Mouse (Mus musculus): Measurements from ENCODE around the gene D5Ertd579e. TPM values are rescaled to one million over a fixed set of nuclear protein-coding genes. Genes with fewer than 3 reads are reported as not detected.
A peak's percentile ranks its signal among the peaks of the same experiment; 100 is the strongest.

D5Ertd579e gene
- polyA plus RNA-seq, 1 experiment, result 27.4 TPM

- H3K4me3 ChIP-seq (ENCODE audit: low read depth, low read length), result no peak overlapping the region
- H3K27me3 ChIP-seq (ENCODE audit: control insufficient read depth, insufficient read depth, low read length), result no peaks in the 10 kb centered on the region
- TF ChIP-seq CTCF (IDR thresholded peaks at IDR 0.05; ENCODE audit: extremely low read depth, insufficient read length, insufficient replicate concordance, low read depth, low read length), result no peak
- TF ChIP-seq POLR2A (IDR thresholded peaks at IDR 0.05; ENCODE audit: low read depth, low read length), result no peak
- 82% methylated on average over 10 of the region's 10 CpGs for WGBS
- peaks cover 38% of the 10 kb centered on the region for H3K4me1 ChIP-seq (ENCODE audit: control insufficient read depth, insufficient read depth, insufficient read length, low read length)
- H3K27ac ChIP-seq (ENCODE audit: insufficient read depth, low read depth, low read length), result peak overlapping the region; percentile 32
- peaks cover 8% of the 10 kb centered on the region for H3K36me3 ChIP-seq (ENCODE audit: control insufficient read depth, insufficient read depth, low read length)
Observed at GRCm38 (mm10) chr5:36562791-36563445, 132.9 kb downstream of the D5Ertd579e start.

GRCm38 (mm10) chr5:36561509-36561908 lies 134.3 kb downstream of the D5Ertd579e start:
- Histone ChIP-seq H3K27ac (ENCODE audit: insufficient read depth, low read depth, low read length) (no peak overlapping the region), H3K4me1 (ENCODE audit: control insufficient read depth, insufficient read depth, insufficient read length, low read length) (peaks cover 35% of the 10 kb centered on the region), H3K27me3 (ENCODE audit: control insufficient read depth, insufficient read depth, low read length) (no peaks in the 10 kb centered on the region), H3K36me3 (ENCODE audit: control insufficient read depth, insufficient read depth, low read length) (peaks cover 8% of the 10 kb centered on the region), H3K4me3 (ENCODE audit: low read depth, low read length) (no peak overlapping the region)
- 86% methylated on average over 4 of the region's 4 CpGs for WGBS
- no peak for TF ChIP-seq CTCF (IDR thresholded peaks at IDR 0.05; ENCODE audit: extremely low read depth, insufficient read length, insufficient replicate concordance, low read depth, low read length)
- TF ChIP-seq POLR2A (IDR thresholded peaks at IDR 0.05; ENCODE audit: low read depth, low read length), result no peak

- H3K27ac ChIP-seq (ENCODE audit: insufficient read depth, low read depth, low read length), result peak overlapping the region; percentile 99
- H3K4me1 ChIP-seq (ENCODE audit: control insufficient read depth, insufficient read depth, insufficient read length, low read length), result peaks cover 35% of the 10 kb centered on the region
- H3K27me3 ChIP-seq (ENCODE audit: control insufficient read depth, insufficient read depth, low read length), result no peaks in the 10 kb centered on the region
- WGBS, result 42% methylated on average over 4 of the region's 4 CpGs
- no peak for TF ChIP-seq CTCF (IDR thresholded peaks at IDR 0.05; ENCODE audit: extremely low read depth, insufficient read length, insufficient replicate concordance, low read depth, low read length)
- TF ChIP-seq POLR2A (IDR thresholded peaks at IDR 0.05; ENCODE audit: low read depth, low read length), result no peak
- H3K36me3 ChIP-seq (ENCODE audit: control insufficient read depth, insufficient read depth, low read length), result peaks cover 6% of the 10 kb centered on the region
- no peak overlapping the region for H3K4me3 ChIP-seq (ENCODE audit: low read depth, low read length)
Observed at GRCm38 (mm10) chr5:36560490-36560889, 135.3 kb downstream of the D5Ertd579e start.

DNA sequence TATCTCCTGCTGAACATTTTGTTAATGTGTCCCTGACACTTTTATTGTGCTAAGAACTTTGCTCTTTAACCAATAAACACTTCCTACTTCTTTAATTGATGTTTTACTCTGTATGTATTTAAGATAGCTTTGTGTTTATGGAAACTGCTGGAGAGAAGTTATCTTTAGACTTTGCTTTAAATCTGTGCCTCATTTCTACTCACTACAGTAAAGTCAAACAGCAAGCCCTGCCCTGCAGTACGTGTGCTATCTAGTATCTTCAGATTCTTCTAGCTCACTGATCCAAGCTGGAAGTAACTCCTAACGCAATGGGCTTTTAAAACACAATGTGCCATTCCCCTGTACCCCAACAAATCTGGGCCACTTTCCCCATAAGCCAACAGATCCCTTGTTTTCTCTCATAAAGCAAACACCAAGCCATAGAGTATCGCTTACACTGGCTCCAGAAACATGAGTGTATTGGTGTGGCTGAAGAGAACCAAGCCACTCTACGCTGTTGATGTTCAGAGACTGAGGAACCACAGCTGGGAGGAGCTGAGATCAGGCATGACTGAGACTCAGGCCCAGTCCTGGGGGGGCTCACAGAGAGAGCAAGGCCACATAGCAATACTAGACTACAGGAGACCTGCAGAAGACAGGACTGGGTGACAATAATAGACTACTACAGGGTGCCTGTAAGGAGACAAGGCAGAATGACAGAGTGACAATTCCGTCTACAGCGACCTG lies 136.2 kb downstream of the D5Ertd579e start:
- Histone ChIP-seq H3K27me3 (ENCODE audit: control insufficient read depth, insufficient read depth, low read length) (no peaks in the 10 kb centered on the region), H3K4me1 (ENCODE audit: control insufficient read depth, insufficient read depth, insufficient read length, low read length) (peaks cover 35% of the 10 kb centered on the region), H3K27ac (ENCODE audit: insufficient read depth, low read depth, low read length) (peak overlapping the region; percentile 99), H3K4me3 (ENCODE audit: low read depth, low read length) (no peak overlapping the region), H3K36me3 (ENCODE audit: control insufficient read depth, insufficient read depth, low read length) (peaks cover 6% of the 10 kb centered on the region)
- WGBS, result 27% methylated on average over 6 of the region's 6 CpGs
- no peak for TF ChIP-seq POLR2A (IDR thresholded peaks at IDR 0.05; ENCODE audit: low read depth, low read length)
- no peak for TF ChIP-seq CTCF (IDR thresholded peaks at IDR 0.05; ENCODE audit: extremely low read depth, insufficient read length, insufficient replicate concordance, low read depth, low read length)

DNA sequence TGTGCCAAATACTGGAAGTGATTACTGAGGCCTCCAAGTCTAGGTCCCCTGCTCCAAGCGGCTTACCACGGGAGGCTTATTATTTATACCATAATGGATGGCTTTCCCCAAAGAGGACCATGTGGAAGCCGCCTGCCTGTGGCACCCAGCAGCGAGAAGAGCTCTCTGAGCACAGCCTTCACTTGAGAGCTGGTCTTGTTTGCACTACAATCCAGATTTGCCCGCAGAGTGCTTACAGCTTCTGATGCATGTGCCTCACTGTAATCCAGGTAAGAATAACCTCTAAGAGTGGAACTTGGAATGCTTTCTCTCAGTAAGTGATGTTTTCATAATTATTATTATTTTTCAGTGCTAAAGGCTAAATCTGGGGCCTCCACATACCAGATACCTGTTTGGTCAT lies 136.7 kb downstream of the D5Ertd579e start:
- TF ChIP-seq POLR2A (IDR thresholded peaks at IDR 0.05; ENCODE audit: low read depth, low read length), result no peak
- TF ChIP-seq CTCF (IDR thresholded peaks at IDR 0.05; ENCODE audit: extremely low read depth, insufficient read length, insufficient replicate concordance, low read depth, low read length), result no peak

DNA sequence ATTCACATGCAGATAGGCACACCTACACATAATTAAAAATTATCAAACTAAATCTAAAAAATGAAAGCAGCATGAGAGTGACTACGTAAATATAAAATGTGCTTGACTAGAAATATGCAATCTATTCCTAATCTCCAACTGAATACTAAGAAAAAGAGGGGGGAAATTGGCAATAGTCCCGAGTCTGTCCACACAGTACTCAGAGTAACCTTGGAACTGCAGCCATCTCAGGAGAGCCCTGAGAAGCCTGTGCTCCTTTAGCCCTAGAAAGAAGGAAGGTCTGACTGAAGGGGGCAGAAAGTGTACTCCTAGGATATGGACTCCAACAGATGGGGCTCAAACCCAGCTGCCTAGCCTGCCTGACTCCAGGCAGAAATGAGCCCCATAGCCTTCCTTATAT lies 137.3 kb downstream of the D5Ertd579e start:
- Histone ChIP-seq H3K27ac (ENCODE audit: insufficient read depth, low read depth, low read length) (peak overlapping the region; percentile 88), H3K27me3 (ENCODE audit: control insufficient read depth, insufficient read depth, low read length) (no peaks in the 10 kb centered on the region), H3K4me3 (ENCODE audit: low read depth, low read length) (no peak overlapping the region), H3K4me1 (ENCODE audit: control insufficient read depth, insufficient read depth, insufficient read length, low read length) (peaks cover 39% of the 10 kb centered on the region), H3K36me3 (ENCODE audit: control insufficient read depth, insufficient read depth, low read length) (peaks cover 6% of the 10 kb centered on the region)
- TF ChIP-seq POLR2A (IDR thresholded peaks at IDR 0.05; ENCODE audit: low read depth, low read length), result no peak
- WGBS, result 23% methylated on average over 2 of the region's 2 CpGs

More for the DNA sequence above, 136.7 kb downstream of the D5Ertd579e start:
- H3K4me1 ChIP-seq (ENCODE audit: control insufficient read depth, insufficient read depth, insufficient read length, low read length), result peaks cover 38% of the 10 kb centered on the region
- H3K27me3 ChIP-seq (ENCODE audit: control insufficient read depth, insufficient read depth, low read length), result no peaks in the 10 kb centered on the region
- peaks cover 6% of the 10 kb centered on the region for H3K36me3 ChIP-seq (ENCODE audit: control insufficient read depth, insufficient read depth, low read length)
- 26% methylated on average over 5 of the region's 5 CpGs for WGBS
- H3K4me3 ChIP-seq (ENCODE audit: low read depth, low read length), result no peak overlapping the region
- peak overlapping the region; percentile 96 for H3K27ac ChIP-seq (ENCODE audit: insufficient read depth, low read depth, low read length)

DNA sequence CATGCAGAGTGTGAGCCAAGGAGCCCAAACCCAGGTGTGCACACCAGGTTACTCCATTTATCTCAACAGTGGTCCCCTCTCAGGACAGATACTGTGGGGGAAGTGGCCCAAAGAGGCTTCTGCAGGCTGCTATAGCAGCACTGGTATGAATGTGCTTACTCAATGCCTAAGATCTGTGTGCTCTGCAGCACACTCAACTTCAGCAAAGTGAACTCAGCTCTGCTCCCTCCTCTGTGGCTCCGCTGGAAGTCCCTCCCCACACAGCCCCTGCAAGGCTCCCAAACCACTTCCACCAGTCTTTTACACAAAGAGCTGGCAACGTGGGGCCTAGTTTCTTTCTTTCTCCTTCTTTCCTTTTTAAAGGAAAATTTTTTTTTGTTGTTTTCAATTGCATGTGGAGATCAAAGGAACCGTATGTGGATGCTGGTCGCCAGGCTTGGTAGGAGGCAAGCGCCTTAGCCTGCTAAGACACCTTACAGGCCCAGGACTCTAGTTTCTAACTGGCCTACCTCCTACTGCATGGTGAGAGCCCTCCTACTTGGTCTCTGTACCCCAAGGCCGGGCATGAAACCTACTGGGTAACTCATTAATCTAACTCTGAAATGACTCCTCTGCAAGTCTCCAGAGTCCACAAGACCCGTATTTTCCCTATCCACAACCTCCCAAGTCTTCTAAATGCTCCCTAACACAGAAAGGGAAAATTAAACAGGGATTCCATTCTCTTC lies 138.1 kb downstream of the D5Ertd579e start:
- H3K4me3 ChIP-seq (ENCODE audit: low read depth, low read length), result no peak overlapping the region
- peaks cover 2% of the 10 kb centered on the region; the same call in 1 of the 2 replicates for H3K36me3 ChIP-seq (ENCODE audit: control insufficient read depth, insufficient read depth, low read length)
- no peaks in the 10 kb centered on the region for H3K27me3 ChIP-seq (ENCODE audit: control insufficient read depth, insufficient read depth, low read length)
- H3K27ac ChIP-seq (ENCODE audit: insufficient read depth, low read depth, low read length), result peak overlapping the region; percentile 88
- H3K4me1 ChIP-seq (ENCODE audit: control insufficient read depth, insufficient read depth, insufficient read length, low read length), result peaks cover 37% of the 10 kb centered on the region
- 18% methylated on average over 7 of the region's 7 CpGs for WGBS
- TF ChIP-seq CTCF (IDR thresholded peaks at IDR 0.05; ENCODE audit: extremely low read depth, insufficient read length, insufficient replicate concordance, low read depth, low read length) (no peak), POLR2A (IDR thresholded peaks at IDR 0.05; ENCODE audit: low read depth, low read length) (no peak)
